Mouse (Mus musculus): ENCODE measurements around the gene Cblb. TPM values are rescaled to one million over a fixed set of nuclear protein-coding genes. Genes with fewer than 3 reads are reported as not detected.
A peak's percentile ranks its signal among the peaks of the same experiment; 100 is the strongest.

Cblb gene
- polyA plus RNA-seq, 1 experiment from 2014 or later: 12.4 TPM

- Histone ChIP-seq H3K27me3 (ENCODE audit: control insufficient read depth, insufficient read depth, low read length) (no peaks in the 10 kb centered on the region), H3K27ac (ENCODE audit: low read depth, low read length) (no peak overlapping the region), H3K4me2 (ENCODE audit: low read depth, low read length) (no peak overlapping the region), H3K4me1 (ENCODE audit: control insufficient read depth, insufficient read depth, low read length) (no peaks in the 10 kb centered on the region), H3K4me3 (ENCODE audit: low read depth, low read length) (no peak overlapping the region), H3K9me3 (ENCODE audit: control insufficient read depth, low read length) (no peaks in the 10 kb centered on the region), H3K9ac (replicated peaks; ENCODE audit: low read depth, low read length) (no peak overlapping the region), H3K36me3 (ENCODE audit: control insufficient read depth, insufficient read depth, low read length) (no peaks in the 10 kb centered on the region)
- no peak for ATAC-seq (ENCODE audit: low read depth)
- WGBS: 87% methylated on average over 5 of the region's 5 CpGs
Observed at GRCm38 (mm10) chr16:52144792-52145191, 113.8 kb downstream of the Cblb start.

DNA sequence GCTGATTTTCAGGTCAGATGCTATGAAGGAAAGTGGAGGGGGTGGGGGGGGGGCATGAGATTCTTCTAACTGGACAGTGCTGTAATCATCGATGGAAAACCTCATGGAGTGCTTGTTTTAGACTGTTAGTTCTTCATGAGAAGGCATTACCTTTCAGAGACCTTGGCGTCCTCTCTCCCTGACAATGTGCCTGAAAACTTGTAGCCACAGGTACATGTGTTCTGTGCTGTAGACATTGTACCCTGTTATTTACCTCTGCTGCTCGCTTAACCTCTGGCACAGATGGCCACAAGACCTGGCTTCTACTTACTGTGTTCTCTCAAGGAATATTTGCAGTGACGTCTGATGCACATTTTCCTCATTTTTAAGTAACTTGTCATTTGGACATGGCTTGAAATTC lies 114.5 kb downstream of the Cblb start:
- Histone ChIP-seq H3K4me3 (ENCODE audit: low read depth, low read length) (no peak overlapping the region), H3K9me3 (ENCODE audit: control insufficient read depth, low read length) (no peaks in the 10 kb centered on the region), H3K4me2 (ENCODE audit: low read depth, low read length) (no peak overlapping the region), H3K4me1 (ENCODE audit: control insufficient read depth, insufficient read depth, low read length) (no peaks in the 10 kb centered on the region), H3K27ac (ENCODE audit: low read depth, low read length) (no peak overlapping the region), H3K27me3 (ENCODE audit: control insufficient read depth, insufficient read depth, low read length) (no peaks in the 10 kb centered on the region), H3K36me3 (ENCODE audit: control insufficient read depth, insufficient read depth, low read length) (no peaks in the 10 kb centered on the region), H3K9ac (replicated peaks; ENCODE audit: low read depth, low read length) (no peak overlapping the region)
- ATAC-seq (ENCODE audit: low read depth): no peak
- WGBS: 97% methylated on average over 4 of the region's 4 CpGs

- no peak overlapping the region for H3K27ac ChIP-seq (ENCODE audit: low read depth, low read length)
- 77% methylated on average over 11 of the region's 11 CpGs for WGBS
- no peaks in the 10 kb centered on the region for H3K9me3 ChIP-seq (ENCODE audit: control insufficient read depth, low read length)
- no peak overlapping the region for H3K4me3 ChIP-seq (ENCODE audit: low read depth, low read length)
- H3K36me3 ChIP-seq (ENCODE audit: control insufficient read depth, insufficient read depth, low read length): no peaks in the 10 kb centered on the region
- no peak overlapping the region for H3K9ac ChIP-seq (replicated peaks; ENCODE audit: low read depth, low read length)
- no peak for ATAC-seq (ENCODE audit: low read depth)
- no peaks in the 10 kb centered on the region for H3K4me1 ChIP-seq (ENCODE audit: control insufficient read depth, insufficient read depth, low read length)
- no peak overlapping the region for H3K4me2 ChIP-seq (ENCODE audit: low read depth, low read length)
- H3K27me3 ChIP-seq (ENCODE audit: control insufficient read depth, insufficient read depth, low read length): no peaks in the 10 kb centered on the region
Observed at GRCm38 (mm10) chr16:52146976-52147696, 116.1 kb downstream of the Cblb start.

DNA sequence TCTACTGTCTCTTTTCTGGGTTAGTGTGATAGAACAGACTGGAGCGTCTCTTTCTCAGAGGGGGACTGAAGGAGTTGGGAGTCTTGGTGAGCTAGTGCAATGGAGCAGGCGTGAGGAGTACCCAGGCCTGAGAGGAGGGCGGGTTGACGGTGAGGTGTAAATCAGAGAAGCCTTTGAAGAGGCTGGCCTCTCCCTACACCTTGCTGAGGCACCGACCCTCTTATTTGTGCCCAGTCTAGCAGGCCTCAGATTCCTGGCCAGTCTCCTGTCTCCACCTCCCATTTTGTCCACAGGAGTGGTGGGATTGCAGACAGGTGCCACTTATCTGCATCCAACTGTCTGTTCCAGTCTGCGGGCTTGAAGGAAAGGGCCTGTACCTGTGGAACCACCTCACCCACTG lies 117.0 kb downstream of the Cblb start:
- Histone ChIP-seq H3K27me3 (ENCODE audit: control insufficient read depth, insufficient read depth, low read length) (no peaks in the 10 kb centered on the region), H3K9me3 (ENCODE audit: control insufficient read depth, low read length) (no peaks in the 10 kb centered on the region), H3K4me3 (ENCODE audit: low read depth, low read length) (no peak overlapping the region), H3K36me3 (ENCODE audit: control insufficient read depth, insufficient read depth, low read length) (peaks cover 4% of the 10 kb centered on the region; the same call in 1 of the 2 replicates), H3K4me2 (ENCODE audit: low read depth, low read length) (no peak overlapping the region), H3K9ac (replicated peaks; ENCODE audit: low read depth, low read length) (no peak overlapping the region), H3K27ac (ENCODE audit: low read depth, low read length) (no peak overlapping the region), H3K4me1 (ENCODE audit: control insufficient read depth, insufficient read depth, low read length) (no peaks in the 10 kb centered on the region)
- no peak for ATAC-seq (ENCODE audit: low read depth)
- 71% methylated on average over 6 of the region's 6 CpGs for WGBS

DNA sequence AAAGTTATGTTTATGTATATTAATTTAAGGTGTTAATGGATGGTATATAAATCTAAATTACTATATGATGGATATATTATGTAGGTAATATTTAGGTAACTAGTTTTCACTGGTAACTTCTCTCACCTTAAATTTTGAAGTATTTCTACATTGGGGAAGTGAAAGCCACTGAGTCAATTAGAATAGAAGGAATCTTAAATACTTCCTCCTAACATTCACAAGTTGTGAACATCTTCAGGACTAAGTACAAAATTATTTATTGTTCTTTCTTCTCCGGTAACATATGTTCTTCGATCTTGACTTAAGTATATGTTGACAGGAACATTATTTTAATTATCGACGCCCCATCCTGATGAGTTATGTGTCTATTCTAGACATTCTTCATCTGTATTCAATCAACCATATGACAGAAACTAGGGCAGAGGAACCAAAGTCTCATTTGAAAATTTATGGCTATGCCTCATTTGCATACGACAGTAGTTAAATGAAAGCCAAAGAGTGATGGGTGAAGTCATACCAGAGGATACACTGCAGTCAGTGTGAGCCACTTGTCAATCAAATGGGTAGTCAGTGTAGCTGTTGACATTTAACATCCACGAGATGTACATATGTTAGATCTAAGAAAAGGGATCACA lies 118.2 kb downstream of the Cblb start:
- H3K27me3 ChIP-seq (ENCODE audit: control insufficient read depth, insufficient read depth, low read length): no peaks in the 10 kb centered on the region
- no peak overlapping the region for H3K27ac ChIP-seq (ENCODE audit: low read depth, low read length)
- no peak overlapping the region for H3K4me3 ChIP-seq (ENCODE audit: low read depth, low read length)
- H3K4me1 ChIP-seq (ENCODE audit: control insufficient read depth, insufficient read depth, low read length): no peaks in the 10 kb centered on the region
- H3K9me3 ChIP-seq (ENCODE audit: control insufficient read depth, low read length): no peaks in the 10 kb centered on the region
- WGBS: 76% methylated on average over 6 of the region's 6 CpGs
- H3K4me2 ChIP-seq (ENCODE audit: low read depth, low read length): no peak overlapping the region
- ATAC-seq (ENCODE audit: low read depth): no peak
- peaks cover 4% of the 10 kb centered on the region; the same call in 1 of the 2 replicates for H3K36me3 ChIP-seq (ENCODE audit: control insufficient read depth, insufficient read depth, low read length)
- no peak overlapping the region for H3K9ac ChIP-seq (replicated peaks; ENCODE audit: low read depth, low read length)

- Histone ChIP-seq H3K36me3 (ENCODE audit: control insufficient read depth, insufficient read depth, low read length) (peaks cover 4% of the 10 kb centered on the region; the same call in 1 of the 2 replicates), H3K4me2 (ENCODE audit: low read depth, low read length) (no peak overlapping the region), H3K27ac (ENCODE audit: low read depth, low read length) (no peak overlapping the region), H3K4me1 (ENCODE audit: control insufficient read depth, insufficient read depth, low read length) (no peaks in the 10 kb centered on the region), H3K4me3 (ENCODE audit: low read depth, low read length) (no peak overlapping the region), H3K27me3 (ENCODE audit: control insufficient read depth, insufficient read depth, low read length) (no peaks in the 10 kb centered on the region), H3K9me3 (ENCODE audit: control insufficient read depth, low read length) (no peaks in the 10 kb centered on the region), H3K9ac (replicated peaks; ENCODE audit: low read depth, low read length) (no peak overlapping the region)
- ATAC-seq (ENCODE audit: low read depth): no peak
- 76% methylated on average over 5 of the region's 5 CpGs for WGBS
Observed at GRCm38 (mm10) chr16:52155030-52155696, 124.1 kb downstream of the Cblb start.

- H3K36me3 ChIP-seq (ENCODE audit: control insufficient read depth, insufficient read depth, low read length): no peaks in the 10 kb centered on the region
- H3K9ac ChIP-seq (replicated peaks; ENCODE audit: low read depth, low read length): no peak overlapping the region
- WGBS: 84% methylated on average over 6 of the region's 6 CpGs
- H3K4me3 ChIP-seq (ENCODE audit: low read depth, low read length): no peak overlapping the region
- ATAC-seq (ENCODE audit: low read depth): no peak
- no peaks in the 10 kb centered on the region for H3K4me1 ChIP-seq (ENCODE audit: control insufficient read depth, insufficient read depth, low read length)
- H3K27ac ChIP-seq (ENCODE audit: low read depth, low read length): no peak overlapping the region
- no peak overlapping the region for H3K4me2 ChIP-seq (ENCODE audit: low read depth, low read length)
- no peaks in the 10 kb centered on the region for H3K27me3 ChIP-seq (ENCODE audit: control insufficient read depth, insufficient read depth, low read length)
- no peaks in the 10 kb centered on the region for H3K9me3 ChIP-seq (ENCODE audit: control insufficient read depth, low read length)
Observed at GRCm38 (mm10) chr16:52159958-52160504, 129.0 kb downstream of the Cblb start.

DNA sequence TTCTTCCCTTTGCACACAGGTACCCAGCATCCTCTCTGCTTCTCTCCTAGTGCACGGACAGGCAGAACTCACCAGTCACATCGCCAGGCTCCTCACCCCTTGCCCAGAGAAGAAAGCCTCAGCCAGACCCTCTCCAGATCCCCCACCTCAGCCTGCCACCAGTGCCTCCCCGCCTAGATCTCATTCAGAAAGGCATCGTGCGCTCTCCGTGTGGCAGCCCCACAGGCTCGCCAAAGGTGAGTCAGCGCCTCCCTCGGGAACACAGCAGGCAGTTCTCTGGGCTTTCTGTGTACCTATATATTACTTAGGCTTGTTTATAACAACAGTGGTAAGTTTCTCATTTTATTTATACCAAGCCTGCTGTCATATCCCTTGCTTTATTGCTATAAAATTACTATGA lies 133.2 kb downstream of the Cblb start:
- 81% methylated on average over 9 of the region's 9 CpGs for WGBS
- Histone ChIP-seq H3K36me3 (ENCODE audit: control insufficient read depth, insufficient read depth, low read length) (peaks cover 14% of the 10 kb centered on the region; the same call in 1 of the 2 replicates), H3K9me3 (ENCODE audit: control insufficient read depth, low read length) (no peaks in the 10 kb centered on the region), H3K4me1 (ENCODE audit: control insufficient read depth, insufficient read depth, low read length) (no peaks in the 10 kb centered on the region), H3K4me2 (ENCODE audit: low read depth, low read length) (no peak overlapping the region), H3K27me3 (ENCODE audit: control insufficient read depth, insufficient read depth, low read length) (no peaks in the 10 kb centered on the region), H3K9ac (replicated peaks; ENCODE audit: low read depth, low read length) (no peak overlapping the region), H3K4me3 (ENCODE audit: low read depth, low read length) (no peak overlapping the region), H3K27ac (ENCODE audit: low read depth, low read length) (no peak overlapping the region)
- 0 out of 2 replicates have a peak, but pooled peaks have one; percentile 31 for ATAC-seq (ENCODE audit: low read depth)

DNA sequence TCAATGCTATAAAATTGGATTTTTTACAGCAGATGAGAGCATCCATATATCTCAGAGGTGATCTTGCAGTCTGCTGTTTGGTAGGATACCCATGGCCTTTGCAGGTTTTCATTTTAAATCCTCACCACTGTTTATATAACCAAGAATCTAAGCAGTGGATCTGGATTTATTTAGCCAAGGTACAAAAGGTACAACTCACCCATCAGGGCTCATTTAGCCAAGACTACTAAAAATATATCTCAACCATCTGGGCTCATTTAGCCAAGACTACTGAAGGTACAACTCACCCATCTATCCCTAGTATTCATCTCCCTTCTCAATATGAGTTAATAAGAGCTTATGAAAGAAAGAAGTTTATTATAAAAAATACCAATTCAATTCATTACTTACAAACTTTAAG lies 142.2 kb downstream of the Cblb start:
- H3K4me1 ChIP-seq (ENCODE audit: control insufficient read depth, insufficient read depth, low read length): no peaks in the 10 kb centered on the region
- H3K9me3 ChIP-seq (ENCODE audit: control insufficient read depth, low read length): no peaks in the 10 kb centered on the region
- no peak overlapping the region for H3K4me3 ChIP-seq (ENCODE audit: low read depth, low read length)
- H3K4me2 ChIP-seq (ENCODE audit: low read depth, low read length): no peak overlapping the region
- ATAC-seq (ENCODE audit: low read depth): no peak
- H3K27ac ChIP-seq (ENCODE audit: low read depth, low read length): no peak overlapping the region
- 0 out of 2 replicates have a peak, but pooled peaks cover 4% of the 10 kb centered on the region for H3K36me3 ChIP-seq (ENCODE audit: control insufficient read depth, insufficient read depth, low read length)
- no peak overlapping the region for H3K9ac ChIP-seq (replicated peaks; ENCODE audit: low read depth, low read length)
- H3K27me3 ChIP-seq (ENCODE audit: control insufficient read depth, insufficient read depth, low read length): no peaks in the 10 kb centered on the region
